Mouse (Mus musculus) G1E-ER4 (cell line): Measurements from ENCODE around the gene Myo1d. TPM values are rescaled to one million over a fixed set of nuclear protein-coding genes. Genes with fewer than 3 reads are reported as not detected.

Experiments
- GATA1 ChIP-seq: IDR thresholded peaks from one replicate; pipeline ENCODE4 v1.8.0; 2012; ENCODE audit warnings: low read length, inconsistent platforms
- polyA plus RNA-seq: library from polyadenylated mRNA; stranded (reverse); fragments of >175 nt; gene quantifications from 2 replicates; pipeline ENCODE4 v1.2.3, GENCODE M21; 2012

The Myo1d gene
- polyA plus RNA-seq = not detected in 2 replicates

GRCm38 (mm10) chr11:80779527-80780344, at the start of gene Myo1d:
TSS of gene Myo1d (minus strand) at chr11:80780025.
- TF ChIP-seq GATA1 = no peak

GRCm38 (mm10) chr11:80821794-80822193, 42.0 kb upstream of the Myo1d start:
- TF ChIP-seq GATA1 = no peak

GRCm38 (mm10) chr11:80821296-80821695, 41.5 kb upstream of the Myo1d start:
- no peak for TF ChIP-seq GATA1

- no peak for TF ChIP-seq GATA1
These were observed 40.3 kb upstream of the Myo1d start for GRCm38 (mm10) chr11:80820085-80820484.

GRCm38 (mm10) chr11:80818060-80818697, 38.4 kb upstream of the Myo1d start:
- no peak for TF ChIP-seq GATA1

GRCm38 (mm10) chr11:80815354-80815753, 35.5 kb upstream of the Myo1d start:
- TF ChIP-seq GATA1 = no peak

GRCm38 (mm10) chr11:80811156-80811555, 31.3 kb upstream of the Myo1d start:
- TF ChIP-seq GATA1 = no peak

GRCm38 (mm10) chr11:80809993-80810821, 30.4 kb upstream of the Myo1d start, which contains the start of gene Tmem98:
TSS of gene Tmem98 (plus strand) at chr11:80810175.
- TF ChIP-seq GATA1 = no peak

- no peak for TF ChIP-seq GATA1
These were observed 29.8 kb upstream of the Myo1d start for GRCm38 (mm10) chr11:80809666-80809992.

- TF ChIP-seq GATA1 = no peak
These were observed 28.8 kb upstream of the Myo1d start for GRCm38 (mm10) chr11:80808551-80809070.

- no peak for TF ChIP-seq GATA1
These were observed 22.9 kb upstream of the Myo1d start for GRCm38 (mm10) chr11:80802706-80803105.

- no peak for TF ChIP-seq GATA1
These were observed 20.2 kb upstream of the Myo1d start for GRCm38 (mm10) chr11:80799979-80800378.

GRCm38 (mm10) chr11:80795431-80795830, 15.6 kb upstream of the Myo1d start:
- no peak for TF ChIP-seq GATA1

- TF ChIP-seq GATA1 = no peak
These were observed 14.5 kb upstream of the Myo1d start for GRCm38 (mm10) chr11:80794290-80794689.

- no peak for TF ChIP-seq GATA1
These were observed 13.6 kb upstream of the Myo1d start for GRCm38 (mm10) chr11:80793386-80793785.
